ENCODE assay signal across 8 mouse cellular contexts in genomic region chr8:69821971-69822385, GRCm38 (mm10). TPM values are rescaled to one million over a fixed set of nuclear protein-coding genes. Genes with fewer than 3 reads are reported as not detected.
A peak's percentile ranks its signal among the peaks of the same experiment; 100 is the strongest.
DNase-seq lines count a peak whose midpoint lies in the region; ATAC-seq and TF ChIP-seq lines count a peak whose summit lies in the region.

No protein-coding gene starts in this region.

- peaks cover 47% of the 10 kb centered on the region for H3K4me1 ChIP-seq in hindbrain, embryonic 10.5 days (replicated peaks)
- peaks cover 38% of the 10 kb centered on the region for H3K4me1 ChIP-seq in limb, embryonic 13.5 days

- H3K9me3 ChIP-seq in hindbrain, embryonic 10.5 days: no peaks in the 10 kb centered on the region
- H3K9me3 ChIP-seq in limb, embryonic 13.5 days: no peaks in the 10 kb centered on the region

- H3K79me2 ChIP-seq in myocyte (ENCODE audit: control insufficient read depth, insufficient read depth): no peaks in the 10 kb centered on the region

- peak overlapping the region; percentile 67 for H3K4me3 ChIP-seq in hindbrain, embryonic 10.5 days
- H3K4me3 ChIP-seq in limb, embryonic 13.5 days: peak overlapping the region; percentile 71
- peak overlapping the region; percentile 12 for H3K4me3 ChIP-seq in myocyte

- TF ChIP-seq POLR2A in myocyte (IDR thresholded peaks at IDR 0.05; ENCODE audit: insufficient read length, low read depth): no peak

- H3K9ac ChIP-seq in limb, embryonic 13.5 days: peak overlapping the region; percentile 81

- peak overlapping the region; percentile 90 for H3K27ac ChIP-seq in hindbrain, embryonic 10.5 days
- peak overlapping the region; percentile 28; the same call in 1 of the 2 replicates for H3K27ac ChIP-seq in limb, embryonic 13.5 days

- under 1% methylated on average over 18 of the region's 22 CpGs for WGBS in hindbrain, embryonic 10.5 days
- 0% methylated on average over 9 of the region's 22 CpGs for WGBS in limb, embryonic 13.5 days

- peaks cover 63% of the 10 kb centered on the region for H3K36me3 ChIP-seq in hindbrain, embryonic 10.5 days
- peaks cover 37% of the 10 kb centered on the region for H3K36me3 ChIP-seq in limb, embryonic 13.5 days
- peaks cover 3% of the 10 kb centered on the region for H3K36me3 ChIP-seq in myocyte (ENCODE audit: control insufficient read depth, insufficient read depth)

- 0 out of 2 replicates have a peak, but pooled peaks cover 15% of the 10 kb centered on the region for H3K27me3 ChIP-seq in hindbrain, embryonic 10.5 days (ENCODE audit: insufficient read depth, poor library complexity, severe bottlenecking)
- H3K27me3 ChIP-seq in limb, embryonic 13.5 days: no peaks in the 10 kb centered on the region
- no peaks in the 10 kb centered on the region for H3K27me3 ChIP-seq in myocyte (ENCODE audit: control insufficient read depth, insufficient read depth, insufficient read length)

- H3K4me2 ChIP-seq in limb, embryonic 13.5 days (replicated peaks): peak overlapping the region; percentile 87
- peak overlapping the region; percentile 67 for H3K4me2 ChIP-seq in myocyte (ENCODE audit: low read depth)

- no peak overlapping the region for H3ac ChIP-seq in myocyte (ENCODE audit: control insufficient read depth, insufficient read length)

- DNase-seq in thymus, postnatal 14 days: peak; percentile 51
- no peak for DNase-seq in thymus, postnatal 0 days (ENCODE audit: low spot score)
- peak; percentile 22 for DNase-seq in c-Kit-positive CD71-negative TER-119-negative erythroid progenitor cells, embryonic 14.5 days (ENCODE audit: low read depth)
- DNase-seq in hindbrain, embryonic 10.5 days (ENCODE audit: low spot score): peak; percentile 76
- no peak for DNase-seq in right cerebral cortex, postnatal 14 days
- DNase-seq in cerebellum, adult 8-10 months: no peak

- ATAC-seq in limb, embryonic 13.5 days (ENCODE audit: low FRiP score, low read depth): peak; percentile 25

TF ChIP-seq in myocyte, 11 proteins besides CTCF, POLR2A, EP300 and RAD21:
- peak; percentile 71 for TF ChIP-seq POLR2AphosphoS2 (IDR thresholded peaks at IDR 0.05; ENCODE audit: insufficient read length, low read depth)
- no peak for TF ChIP-seq MYOD1 (IDR thresholded peaks at IDR 0.05; ENCODE audit: control insufficient read depth in 1 of 3, insufficient read length in 2 of 3, low read depth in 2 of 3)
- no peak for TF ChIP-seq CEBPB (IDR thresholded peaks at IDR 0.05; ENCODE audit: insufficient read depth, poor library complexity, severe bottlenecking)
TF ChIP-seq in myocyte: peak in this region for 1.

RNA-seq across cellular contexts. Expression of gene Lpar2, which starts 0.3 kb away (rescaled TPM):
- polyA plus RNA-seq in thymus, postnatal 0 days (2015; fragmentation: Nextera tagmentation; extraction: Ambion mirVana): 0.31 and 0.53 TPM in 2 replicates
- polyA plus RNA-seq in hindbrain, embryonic 10.5 days (2016; fragmentation: Nextera tagmentation; extraction: Ambion mirVana): 0.63 and 0.73 TPM in 2 replicates
- polyA plus RNA-seq in limb, embryonic 13.5 days (2015; fragmentation: Nextera tagmentation; extraction: Ambion mirVana): 0.83 and 0.98 TPM in 2 replicates
- 0.12 TPM for polyA plus RNA-seq in myocyte (2012; fragmentation: generic; extraction: Trizol)

RNA-seq across cellular contexts. Expression of gene Pbx4, which starts 10.3 kb away (rescaled TPM):
- 15.1 and 18.3 TPM in 2 replicates for polyA plus RNA-seq in thymus, postnatal 0 days (2015; fragmentation: Nextera tagmentation; extraction: Ambion mirVana)
- 39.8 and 49.9 TPM in 2 replicates for polyA plus RNA-seq in hindbrain, embryonic 10.5 days (2016; fragmentation: Nextera tagmentation; extraction: Ambion mirVana)
- 8.5 and 8.7 TPM in 2 replicates for polyA plus RNA-seq in limb, embryonic 13.5 days (2015; fragmentation: Nextera tagmentation; extraction: Ambion mirVana)
- polyA plus RNA-seq in myocyte (2012; fragmentation: generic; extraction: Trizol): 1.7 TPM

RNA-seq across cellular contexts. Expression of gene Gmip, which starts 13.5 kb away (rescaled TPM):
- 30.9 and 35.0 TPM in 2 replicates for polyA plus RNA-seq in thymus, postnatal 0 days (2015; fragmentation: Nextera tagmentation; extraction: Ambion mirVana)
- 10.4 and 16.5 TPM in 2 replicates for polyA plus RNA-seq in hindbrain, embryonic 10.5 days (2016; fragmentation: Nextera tagmentation; extraction: Ambion mirVana)
- 7.3 and 9.0 TPM in 2 replicates for polyA plus RNA-seq in limb, embryonic 13.5 days (2015; fragmentation: Nextera tagmentation; extraction: Ambion mirVana)
- 5.7 TPM for polyA plus RNA-seq in myocyte (2012; fragmentation: generic; extraction: Trizol)

RNA-seq across cellular contexts. Expression of gene Zfp866, which starts 31.0 kb away (rescaled TPM):
- polyA plus RNA-seq in thymus, postnatal 0 days (2015; fragmentation: Nextera tagmentation; extraction: Ambion mirVana): 18.3 and 22.1 TPM in 2 replicates
- polyA plus RNA-seq in hindbrain, embryonic 10.5 days (2016; fragmentation: Nextera tagmentation; extraction: Ambion mirVana): 31.5 and 33.1 TPM in 2 replicates
- 38.2 and 38.7 TPM in 2 replicates for polyA plus RNA-seq in limb, embryonic 13.5 days (2015; fragmentation: Nextera tagmentation; extraction: Ambion mirVana)
- 4.9 TPM for polyA plus RNA-seq in myocyte (2012; fragmentation: generic; extraction: Trizol)

RNA-seq across cellular contexts. Expression of gene Atp13a1, which starts 31.0 kb away (rescaled TPM):
- 37.2 and 39.2 TPM in 2 replicates for polyA plus RNA-seq in thymus, postnatal 0 days (2015; fragmentation: Nextera tagmentation; extraction: Ambion mirVana)
- 61.1 and 61.6 TPM in 2 replicates for polyA plus RNA-seq in hindbrain, embryonic 10.5 days (2016; fragmentation: Nextera tagmentation; extraction: Ambion mirVana)
- 48.6 and 52.7 TPM in 2 replicates for polyA plus RNA-seq in limb, embryonic 13.5 days (2015; fragmentation: Nextera tagmentation; extraction: Ambion mirVana)
- polyA plus RNA-seq in myocyte (2012; fragmentation: generic; extraction: Trizol): 35.6 TPM

Comparison
In these comparisons a context has a peak if more than half of its experiments do, and no peak if none do; other contexts are left out.
1. DNase-seq: peak in thymus, postnatal 14 days (single experiment), c-Kit-positive CD71-negative TER-119-negative erythroid progenitor cells, embryonic 14.5 days (single experiment) and hindbrain, embryonic 10.5 days (single experiment); none in thymus, postnatal 0 days (single experiment), right cerebral cortex, postnatal 14 days (single experiment) and cerebellum, adult 8-10 months (single experiment).
2. H3K4me3 ChIP-seq: peak in every context shown above with its lines; median percentile 71 in limb, embryonic 13.5 days; 67 in hindbrain, embryonic 10.5 days; 12 in myocyte.